Mouse (Mus musculus) ES-E14 (cell line): Measurements from ENCODE around the gene 1700024G13Rik. TPM values are rescaled to one million over a fixed set of nuclear protein-coding genes. Genes with fewer than 3 reads are reported as not detected.
"Not testable (repeated sequence)": the region's sequence is repeated elsewhere in the genome, so short reads cannot be mapped to it uniquely, and the experiment has no call there.

ENCODE experiments used
- DNase-seq: peaks from one replicate; pipeline ENCODE4 v3.0.0-alpha.2; 2013; ENCODE audit warnings: low read depth, low spot score
- H3K27ac ChIP-seq: 2 replicates; pipeline ENCODE4 v1.5.1; 2012; ENCODE audit warnings: low read depth, mild to moderate bottlenecking, low read length, moderate library complexity, mixed read lengths; ENCODE audit not compliant: poor library complexity, insufficient read depth, severe bottlenecking
- H3K36me3 ChIP-seq: 2 replicates; pipeline ENCODE4 v1.6.1; 2012; ENCODE audit warnings: mild to moderate bottlenecking, low read length, moderate library complexity, mixed read lengths; ENCODE audit not compliant: control insufficient read depth, poor library complexity, insufficient read depth, severe bottlenecking
- H3K4me1 ChIP-seq, 2 experiments: fragments of 150-350 bp in 1 of 2; sonication (generic) in 1 of 2; 2 replicates each; pipeline ENCODE4 v1.6.1; 2012; ENCODE audit warnings: low read length in 2 of 2, mild to moderate bottlenecking in 1 of 2, mixed read lengths in 1 of 2; ENCODE audit not compliant: control insufficient read depth in 2 of 2, insufficient read depth in 2 of 2, poor library complexity in 1 of 2
- H3K4me3 ChIP-seq, 2 experiments: fragments of 150-350 bp in 1 of 2; sonication (generic) in 1 of 2; 2 replicates each; pipeline ENCODE4 v1.5.1; 2012; ENCODE audit warnings: low read length in 2 of 2, low read depth in 1 of 2, mild to moderate bottlenecking in 1 of 2, mixed read lengths in 1 of 2; ENCODE audit not compliant: insufficient read depth in 1 of 2, poor library complexity in 1 of 2, severe bottlenecking in 1 of 2
- H3K9ac ChIP-seq: 2 replicates; pipeline ENCODE4 v1.6.1; 2012; ENCODE audit warnings: low read depth, mild to moderate bottlenecking, low read length, mixed read lengths; ENCODE audit not compliant: poor library complexity, insufficient read depth, severe bottlenecking
- H3K9me3 ChIP-seq: fragments of 150-350 bp; sonication (generic); 2 replicates; pipeline ENCODE4 v1.6.1; 2012; ENCODE audit warnings: low read depth, mild to moderate bottlenecking, low read length; ENCODE audit not compliant: control insufficient read depth, insufficient read depth
- CHD2 ChIP-seq: IDR thresholded peaks from 2 replicates; pipeline ENCODE4 v1.6.1; 2014; ENCODE audit warnings: mild to moderate bottlenecking, low read depth, low read length, inconsistent platforms
- HCFC1 ChIP-seq: IDR thresholded peaks from 2 replicates; pipeline ENCODE4 v1.6.1; 2012; ENCODE audit warnings: low read length, inconsistent platforms, borderline replicate concordance; ENCODE audit not compliant: insufficient read depth
- MAFK ChIP-seq: IDR thresholded peaks from 2 replicates; pipeline ENCODE4 v1.6.1; 2014; ENCODE audit warnings: mild to moderate bottlenecking, low read depth, low read length, inconsistent platforms; ENCODE audit not compliant: insufficient read depth
- ZC3H11A ChIP-seq: IDR thresholded peaks from 2 replicates; pipeline ENCODE4 v1.6.1; 2012; ENCODE audit warnings: low read depth, mild to moderate bottlenecking, inconsistent platforms, low read length, borderline replicate concordance
- ZNF384 ChIP-seq: IDR thresholded peaks from 2 replicates; pipeline ENCODE4 v1.6.1; 2012; ENCODE audit warnings: low read depth, low read length, inconsistent platforms
- in situ Hi-C, 2 experiments: fragments of 600-800 bp; cut with MboI; formaldehyde crosslinking; loops; one replicate each; pipeline ENCODE4 v1.15.1; 2025; ENCODE audit warnings: low sequenced_read_pairs in 2 of 2, inconsistent platforms in 1 of 2; ENCODE audit not compliant: unreplicated experiment in 2 of 2
- total RNA-seq: library from RNA; depleted of rRNA; stranded (reverse); fragments of 300-350 nt; gene quantifications from 2 replicates; pipeline ENCODE4 v1.2.3, GENCODE M21; 2012

Gene 1700024G13Rik
- total RNA-seq, 1 experiment = 0.58 TPM

DNA sequence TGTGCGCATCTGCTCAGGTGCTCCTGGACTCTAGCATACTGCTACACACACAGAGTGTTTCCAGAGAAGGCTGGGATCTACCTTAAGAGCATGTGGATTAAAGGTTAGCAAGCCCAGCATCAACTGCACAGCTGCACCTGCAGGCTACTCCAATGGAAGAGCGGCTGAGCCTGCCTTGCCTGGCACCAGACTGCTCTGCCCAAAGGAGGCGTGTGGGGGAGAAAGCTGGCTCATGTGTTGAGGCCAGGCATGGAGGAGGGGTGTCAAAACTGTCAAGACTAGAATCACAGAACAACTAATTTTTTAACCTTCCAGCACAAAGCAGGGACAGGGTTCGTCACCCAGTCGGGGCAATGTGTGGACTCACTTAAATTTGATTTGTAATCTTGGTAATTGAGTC, 23.9 kb upstream of the 1700024G13Rik start:
- no peak overlapping the region for H3K27ac ChIP-seq
- TF ChIP-seq ZC3H11A (no peak), ZNF384 (no peak), HCFC1 (no peak), MAFK (no peak), CHD2 (no peak)
- H3K9me3 ChIP-seq = no peaks in the 10 kb centered on the region
- H3K9ac ChIP-seq = no peak overlapping the region
- in situ Hi-C loops = no loop called here
- DNase-seq = no peak
- 0 out of 4 replicates have a peak, but pooled peaks cover 0 to 2% of the 10 kb centered on the region in 2 experiments for H3K4me1 ChIP-seq
- H3K4me3 ChIP-seq = no peak overlapping the region
- H3K36me3 ChIP-seq = no peaks in the 10 kb centered on the region

DNA sequence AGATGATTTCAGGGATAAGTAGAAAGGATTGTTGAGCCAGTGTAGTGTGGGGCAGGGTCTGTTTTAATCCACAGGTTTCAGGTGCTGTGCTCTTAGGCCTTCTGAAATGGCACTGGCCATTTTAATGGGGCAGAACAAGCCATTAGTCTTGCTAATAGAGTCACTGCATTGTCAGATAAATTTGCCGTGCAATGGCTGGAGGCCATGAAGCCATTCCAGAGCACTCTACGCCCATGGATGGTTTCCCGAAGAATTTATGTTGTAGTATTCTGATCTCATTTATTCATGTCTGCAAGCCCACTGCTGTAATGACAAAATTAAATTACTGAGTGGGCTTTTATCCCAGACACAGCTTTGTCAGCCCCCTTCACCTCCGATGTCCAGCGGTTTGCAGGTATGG, 21.9 kb upstream of the 1700024G13Rik start:
- no peak for TF ChIP-seq ZNF384
- TF ChIP-seq CHD2 = no peak
- TF ChIP-seq ZC3H11A = no peak
- no peak for TF ChIP-seq HCFC1
- TF ChIP-seq MAFK = no peak
- in situ Hi-C loops = no loop called here

GRCm38 (mm10) chr14:32405399-32405798, 17.2 kb upstream of the 1700024G13Rik start:
- DNase-seq, H3K4me1 ChIP-seq, H3K4me3 ChIP-seq, H3K36me3 ChIP-seq, H3K9me3 ChIP-seq, H3K27ac ChIP-seq, H3K9ac ChIP-seq, in situ Hi-C loops: not testable (repeated sequence)

More for the DNA sequence above, 21.9 kb upstream of the 1700024G13Rik start:
- H3K9ac ChIP-seq = no peak overlapping the region
- H3K9me3 ChIP-seq = no peaks in the 10 kb centered on the region
- H3K4me1 ChIP-seq = peaks cover 0 to 3% of the 10 kb centered on the region in 2 experiments; a peak in 1 of 4 replicates
- no peak overlapping the region for H3K27ac ChIP-seq
- DNase-seq = no peak
- no peak overlapping the region for H3K4me3 ChIP-seq
- H3K36me3 ChIP-seq = no peaks in the 10 kb centered on the region

DNA sequence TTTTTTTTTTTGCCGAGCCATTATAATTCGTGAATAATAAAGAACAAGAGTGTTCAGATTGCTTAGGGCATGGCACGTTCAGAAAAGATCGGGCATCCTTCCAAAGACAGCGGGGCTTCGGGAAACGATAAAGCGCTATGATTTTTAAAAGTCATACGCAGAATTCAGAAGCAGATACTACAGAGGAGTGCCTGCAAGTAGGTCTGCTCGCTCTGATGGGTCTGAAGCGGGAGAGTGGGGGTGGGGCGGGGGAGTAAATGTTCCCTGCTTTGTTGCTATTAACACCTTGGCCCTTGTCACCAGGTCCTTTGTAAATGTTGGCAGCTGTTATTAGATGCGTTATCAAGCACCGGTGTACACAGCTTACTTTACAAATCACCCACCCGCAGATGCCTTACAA, 6.6 kb downstream of the 1700024G13Rik start:
- in situ Hi-C loops = no loop called here

DNA sequence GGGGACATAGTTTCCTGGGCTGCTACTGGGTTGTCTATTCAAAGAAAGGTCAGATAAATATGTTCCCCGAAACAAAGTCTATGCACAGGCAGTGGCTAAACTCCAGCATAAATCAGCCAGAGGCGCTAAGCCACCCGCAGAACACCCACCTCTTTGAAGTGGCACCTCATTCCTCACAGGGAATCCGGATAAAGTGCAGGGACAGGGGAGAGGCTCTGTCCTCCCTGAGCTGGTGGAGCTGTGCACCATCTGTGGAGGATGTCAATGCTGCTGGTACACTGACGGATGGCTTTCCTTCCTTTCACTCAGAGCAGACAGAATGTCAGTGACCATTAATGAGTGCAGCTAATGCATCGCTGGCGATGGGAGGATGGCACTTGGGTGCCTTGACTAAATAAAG, 7.1 kb downstream of the 1700024G13Rik start:
- Histone ChIP-seq H3K9me3 (no peaks in the 10 kb centered on the region), H3K4me1 (peaks cover 0 to 14% of the 10 kb centered on the region in 2 experiments; a peak in 1 of 4 replicates), H3K9ac (no peak overlapping the region), H3K4me3 (no peak overlapping the region), H3K36me3 (no peaks in the 10 kb centered on the region), H3K27ac (no peak overlapping the region)
- DNase-seq = no peak
- in situ Hi-C loops = no loop called here
- TF ChIP-seq MAFK = no peak
- no peak for TF ChIP-seq HCFC1
- no peak for TF ChIP-seq ZC3H11A
- no peak for TF ChIP-seq CHD2
- no peak for TF ChIP-seq ZNF384

More for the DNA sequence above, 6.6 kb downstream of the 1700024G13Rik start:
- H3K9ac ChIP-seq = no peak overlapping the region
- H3K4me1 ChIP-seq = peaks cover 0 to 14% of the 10 kb centered on the region in 2 experiments; a peak in 1 of 4 replicates
- H3K36me3 ChIP-seq = no peaks in the 10 kb centered on the region
- DNase-seq = no peak
- TF ChIP-seq CHD2 (no peak), ZC3H11A (no peak), MAFK (no peak), HCFC1 (no peak)
- H3K27ac ChIP-seq = no peak overlapping the region
- H3K4me3 ChIP-seq = no peak overlapping the region
- no peaks in the 10 kb centered on the region for H3K9me3 ChIP-seq
